Mouse (Mus musculus) thymus, adult 2 months (tissue): ENCODE results near the gene Zfp184. TPM values are rescaled to one million over a fixed set of nuclear protein-coding genes. Genes with fewer than 3 reads are reported as not detected.
"Not testable (repeated sequence)": the region's sequence is repeated elsewhere in the genome, so short reads cannot be mapped to it uniquely, and the experiment has no call there.

Experiments used
- DNase-seq: peaks from one replicate; pipeline ENCODE4 v3.0.0; 2021
- H3K27ac ChIP-seq: fragments of 200-500 bp; 2 replicates; pipeline ENCODE4 v1.5.1; 2012; ENCODE audit warnings: low read length, control low read depth; ENCODE audit not compliant: control insufficient read depth, insufficient read depth
- H3K27me3 ChIP-seq: fragments of 200-500 bp; 2 replicates; pipeline ENCODE4 v1.6.1; 2012; ENCODE audit warnings: mild to moderate bottlenecking, low read length, moderate library complexity, mixed read lengths; ENCODE audit not compliant: control insufficient read depth, insufficient read depth
- H3K36me3 ChIP-seq: fragments of 200-500 bp; 2 replicates; pipeline ENCODE4 v1.6.1; 2012; ENCODE audit warnings: mild to moderate bottlenecking, low read length, moderate library complexity; ENCODE audit not compliant: control insufficient read depth, insufficient read depth
- H3K4me1 ChIP-seq: fragments of 200-500 bp; replicated peaks from 2 replicates; pipeline ENCODE4 v1.6.1; 2012; ENCODE audit warnings: low read length; ENCODE audit not compliant: control insufficient read depth, insufficient read depth
- H3K4me3 ChIP-seq: fragments of 200-500 bp; 2 replicates; pipeline ENCODE4 v1.5.1; 2012; ENCODE audit warnings: mild to moderate bottlenecking, low read length, control low read depth, moderate library complexity; ENCODE audit not compliant: control insufficient read depth, insufficient read depth
- CTCF ChIP-seq: fragments of 200-500 bp; IDR thresholded peaks from 2 replicates; pipeline ENCODE4 v1.5.1; 2012; ENCODE audit warnings: mild to moderate bottlenecking, control low read depth, low read length, moderate library complexity, borderline replicate concordance; ENCODE audit not compliant: control insufficient read depth, poor library complexity, insufficient read depth; ENCODE audit errors: extremely low read depth
- POLR2A ChIP-seq: fragments of 200-500 bp; IDR thresholded peaks from 2 replicates; pipeline ENCODE4 v1.6.1; 2012; ENCODE audit warnings: mild to moderate bottlenecking, low read length, control low read depth, moderate library complexity; ENCODE audit not compliant: control insufficient read depth, poor library complexity, insufficient read depth; ENCODE audit errors: extremely low read depth
- WGBS: fragments of 180-500 bp; shearing (Covaris S2); methylation state at CpG from one replicate; pipeline ENCODE4 v1.1.7; 2018; 5-methylcytosine and 5-hydroxymethylcytosine counted together
- polyA plus RNA-seq: library from polyadenylated mRNA; depleted of rRNA; stranded (reverse); fragments of >200 nt; gene quantifications from 2 replicates; pipeline ENCODE4 v1.2.3, GENCODE M21; 2012

The Zfp184 gene
- polyA plus RNA-seq, 1 experiment: 1.1 TPM

DNA sequence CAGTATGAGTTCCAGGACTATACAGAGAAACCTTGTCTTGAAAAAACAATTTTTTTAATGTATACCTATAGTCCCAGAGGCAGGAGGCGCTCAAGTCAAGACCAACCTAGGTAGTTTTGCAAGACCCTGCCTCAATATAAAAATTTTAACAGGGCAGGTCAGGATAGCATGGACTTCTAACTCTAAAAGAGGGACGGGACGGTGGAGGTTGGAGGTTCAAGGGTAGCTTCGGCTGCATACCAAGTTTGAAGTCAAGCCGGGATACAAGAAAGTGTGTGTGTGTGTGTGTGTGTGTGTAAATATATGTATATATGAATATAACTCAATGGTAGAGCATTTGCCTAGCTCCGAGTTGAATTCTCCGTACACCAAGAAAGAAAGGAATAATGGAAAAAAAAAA is 38.6 kb upstream of the Zfp184 start:
- Histone ChIP-seq H3K36me3 (no peaks in the 10 kb centered on the region), H3K4me3 (no peak overlapping the region), H3K27ac (no peak overlapping the region), H3K27me3 (no peaks in the 10 kb centered on the region), H3K4me1 (no peaks in the 10 kb centered on the region)
- no peak for DNase-seq
- WGBS: 92% methylated on average over 7 of the region's 7 CpGs
- TF ChIP-seq CTCF (no peak), POLR2A (no peak)

DNA sequence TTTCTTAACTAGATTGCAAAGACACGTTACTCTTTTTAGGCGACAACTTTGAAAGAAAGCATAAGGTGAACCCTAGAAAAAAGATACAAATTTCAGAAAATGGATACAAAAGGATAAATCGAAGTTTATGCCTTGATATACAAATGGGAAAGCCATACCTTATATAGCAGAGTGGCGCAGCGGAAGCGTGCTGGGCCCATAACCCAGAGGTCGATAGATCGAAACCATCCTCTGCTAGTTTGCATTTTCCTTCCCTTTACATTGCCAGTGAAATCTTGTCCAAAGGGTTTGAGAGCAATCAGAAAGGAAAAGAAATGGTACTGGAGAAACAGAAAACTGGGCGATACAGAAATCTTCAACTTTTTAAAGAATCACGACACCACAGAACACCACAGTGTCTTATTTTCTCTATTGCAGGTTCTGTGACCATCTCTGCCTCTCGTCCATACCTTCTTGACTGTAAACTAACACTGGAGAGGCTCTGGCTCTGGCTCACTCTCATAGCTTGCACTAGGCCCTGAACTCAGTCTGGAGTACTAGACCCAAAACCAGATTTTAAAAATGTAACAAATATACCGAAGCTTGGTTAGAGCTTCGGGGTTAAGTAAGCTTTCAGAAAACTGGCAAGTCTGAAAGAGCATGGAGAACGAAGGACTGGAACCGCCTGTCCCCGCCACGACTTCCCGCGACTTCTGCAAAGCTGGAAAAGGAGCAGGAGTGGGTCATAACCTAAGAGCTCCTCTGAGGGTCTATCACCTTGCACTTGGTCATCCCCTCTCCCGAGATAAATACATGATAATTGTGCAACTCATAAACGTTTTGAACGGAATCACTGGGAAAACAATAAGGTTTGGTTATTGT is 37.7 kb upstream of the Zfp184 start:
- Histone ChIP-seq H3K36me3 (no peaks in the 10 kb centered on the region), H3K4me3 (no peak overlapping the region), H3K4me1 (no peaks in the 10 kb centered on the region), H3K27me3 (no peaks in the 10 kb centered on the region), H3K27ac (no peak overlapping the region)
- 88% methylated on average over 22 of the region's 22 CpGs for WGBS
- DNase-seq: no peak
- TF ChIP-seq POLR2A (no peak), CTCF (no peak)

DNA sequence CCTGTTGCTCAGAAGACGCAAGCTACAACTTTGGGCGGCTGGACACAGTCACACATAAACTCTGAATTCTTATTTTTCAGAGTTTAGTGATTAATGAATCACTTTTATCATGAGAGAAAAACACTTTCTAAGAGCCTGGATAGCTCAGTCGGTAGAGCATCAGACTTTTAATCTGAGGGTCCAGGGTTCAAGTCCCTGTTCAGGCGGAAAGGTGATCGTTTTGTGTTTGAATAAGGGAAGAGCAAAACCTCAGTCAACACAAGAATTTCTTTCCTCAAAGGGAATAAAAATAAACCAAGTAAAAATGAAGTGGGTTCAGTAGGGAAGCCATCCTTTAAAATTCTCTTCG is 37.1 kb upstream of the Zfp184 start:
- H3K4me1 ChIP-seq, H3K4me3 ChIP-seq, H3K27ac ChIP-seq, DNase-seq, H3K27me3 ChIP-seq, H3K36me3 ChIP-seq: not testable (repeated sequence)
- 77% methylated on average over 6 of the region's 6 CpGs for WGBS

DNA sequence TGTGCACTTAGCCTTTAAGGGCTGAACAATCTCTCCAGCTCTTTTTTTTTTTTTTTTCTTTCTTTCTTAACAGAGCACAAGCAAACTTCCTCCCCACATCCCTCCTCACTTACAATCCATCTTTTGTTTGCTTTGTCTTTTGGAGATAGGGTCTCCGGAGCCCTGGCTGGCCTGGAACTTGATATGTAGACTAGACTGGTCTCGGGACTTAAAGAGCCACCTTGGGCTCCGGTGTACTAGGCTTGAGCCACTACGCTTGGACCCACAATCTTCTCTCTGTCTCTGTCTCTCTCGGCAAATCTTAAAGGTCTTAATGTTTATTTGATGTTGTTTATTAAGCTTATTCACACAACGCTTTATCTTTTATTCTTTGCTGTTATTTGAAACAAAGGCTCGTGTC is 34.2 kb upstream of the Zfp184 start:
- no peak for TF ChIP-seq CTCF
- no peak for TF ChIP-seq POLR2A
- no peaks in the 10 kb centered on the region for H3K4me1 ChIP-seq
- no peaks in the 10 kb centered on the region for H3K36me3 ChIP-seq
- DNase-seq: no peak
- H3K27me3 ChIP-seq: peaks cover 2% of the 10 kb centered on the region
- 79% methylated on average over 7 of the region's 7 CpGs for WGBS
- no peak overlapping the region for H3K27ac ChIP-seq
- no peak overlapping the region for H3K4me3 ChIP-seq

DNA sequence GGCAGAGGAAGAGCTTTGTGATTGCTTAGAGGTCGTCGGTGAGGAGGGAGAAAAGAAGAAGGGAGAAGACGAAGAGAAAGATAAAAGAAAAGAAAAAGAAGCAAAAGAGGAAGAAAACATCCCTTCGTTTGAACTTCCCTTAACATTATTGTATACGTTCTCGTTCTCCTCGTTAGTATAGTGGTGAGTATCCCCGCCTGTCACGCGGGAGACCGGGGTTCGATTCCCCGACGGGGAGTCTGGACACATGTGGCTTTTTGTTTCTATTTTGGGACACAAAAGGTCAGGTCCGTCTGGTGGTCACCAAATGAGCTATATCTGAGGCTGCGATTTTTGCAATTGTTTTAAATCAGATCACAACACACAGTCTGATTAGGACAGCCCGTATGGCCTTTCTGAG is 33.7 kb upstream of the Zfp184 start:
- 31% methylated on average over 17 of the region's 17 CpGs for WGBS
- H3K4me3 ChIP-seq: no peak overlapping the region

DNA sequence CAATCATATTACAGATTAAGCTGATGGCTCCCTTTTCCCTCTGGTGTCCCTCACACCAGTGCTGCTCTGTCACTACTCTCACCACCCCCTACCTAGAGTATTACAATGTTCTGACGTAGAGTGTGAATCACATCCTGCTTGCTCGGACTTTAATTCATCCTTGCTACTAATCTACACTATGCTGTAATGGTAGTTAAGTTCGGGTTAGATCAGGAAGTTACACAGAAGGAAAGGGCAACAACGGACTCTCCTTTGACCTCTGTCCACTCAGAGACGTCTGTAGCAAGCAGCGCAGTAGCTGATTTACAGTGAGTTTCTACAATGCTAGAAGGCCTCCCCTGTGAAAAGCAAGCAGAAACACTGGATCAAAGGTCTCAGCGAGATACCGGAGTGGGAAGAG is 31.0 kb upstream of the Zfp184 start:
- H3K27ac ChIP-seq: no peak overlapping the region
- H3K4me3 ChIP-seq: no peak overlapping the region
- H3K36me3 ChIP-seq: no peaks in the 10 kb centered on the region
- 79% methylated on average over 8 of the region's 8 CpGs for WGBS
- no peak for DNase-seq
- no peak for TF ChIP-seq CTCF
- TF ChIP-seq POLR2A: no peak
- peaks cover 5% of the 10 kb centered on the region for H3K4me1 ChIP-seq
- H3K27me3 ChIP-seq: peaks cover 13% of the 10 kb centered on the region

More for the DNA sequence above, 33.7 kb upstream of the Zfp184 start:
- TF ChIP-seq CTCF (no peak), POLR2A (no peak)
- Histone ChIP-seq H3K36me3 (no peaks in the 10 kb centered on the region), H3K27ac (no peak overlapping the region), H3K27me3 (peaks cover 2% of the 10 kb centered on the region), H3K4me1 (no peaks in the 10 kb centered on the region)
- no peak for DNase-seq

DNA sequence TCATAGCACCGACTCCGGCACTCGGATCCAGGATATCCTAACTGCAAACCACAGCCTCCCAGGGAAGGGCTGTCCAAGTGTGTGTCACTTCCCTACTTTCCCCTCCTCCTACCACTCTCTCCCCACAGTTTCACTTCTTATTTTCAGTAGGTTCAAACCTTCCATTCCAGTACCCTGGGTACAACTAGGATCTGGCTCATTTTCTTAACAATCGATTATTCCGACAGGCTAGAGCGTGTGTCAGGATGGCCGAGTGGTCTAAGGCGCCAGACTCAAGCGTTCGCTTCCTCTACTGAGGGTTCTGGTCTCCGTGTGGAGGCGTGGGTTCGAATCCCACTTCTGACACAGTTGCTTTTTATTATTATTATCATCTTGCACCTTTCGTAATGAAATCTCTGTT is 30.3 kb upstream of the Zfp184 start:
- H3K27ac ChIP-seq: no peak overlapping the region
- H3K4me1 ChIP-seq: peaks cover 7% of the 10 kb centered on the region
- no peak for DNase-seq
- WGBS: 17% methylated on average over 14 of the region's 14 CpGs
- no peaks in the 10 kb centered on the region for H3K36me3 ChIP-seq
- H3K27me3 ChIP-seq: peaks cover 14% of the 10 kb centered on the region
- no peak overlapping the region for H3K4me3 ChIP-seq
- TF ChIP-seq CTCF (no peak), POLR2A (no peak)
